Mouse (Mus musculus) cerebellum, adult 11 months (tissue): ENCODE results near the gene Jak3.
"Not testable (repeated sequence)": the region's sequence is repeated elsewhere in the genome, so short reads cannot be mapped to it uniquely, and the experiment has no call there.

Experiments
- DNase-seq: peaks from one replicate; pipeline ENCODE4 v3.0.0; 2022

Jak3 gene

DNA sequence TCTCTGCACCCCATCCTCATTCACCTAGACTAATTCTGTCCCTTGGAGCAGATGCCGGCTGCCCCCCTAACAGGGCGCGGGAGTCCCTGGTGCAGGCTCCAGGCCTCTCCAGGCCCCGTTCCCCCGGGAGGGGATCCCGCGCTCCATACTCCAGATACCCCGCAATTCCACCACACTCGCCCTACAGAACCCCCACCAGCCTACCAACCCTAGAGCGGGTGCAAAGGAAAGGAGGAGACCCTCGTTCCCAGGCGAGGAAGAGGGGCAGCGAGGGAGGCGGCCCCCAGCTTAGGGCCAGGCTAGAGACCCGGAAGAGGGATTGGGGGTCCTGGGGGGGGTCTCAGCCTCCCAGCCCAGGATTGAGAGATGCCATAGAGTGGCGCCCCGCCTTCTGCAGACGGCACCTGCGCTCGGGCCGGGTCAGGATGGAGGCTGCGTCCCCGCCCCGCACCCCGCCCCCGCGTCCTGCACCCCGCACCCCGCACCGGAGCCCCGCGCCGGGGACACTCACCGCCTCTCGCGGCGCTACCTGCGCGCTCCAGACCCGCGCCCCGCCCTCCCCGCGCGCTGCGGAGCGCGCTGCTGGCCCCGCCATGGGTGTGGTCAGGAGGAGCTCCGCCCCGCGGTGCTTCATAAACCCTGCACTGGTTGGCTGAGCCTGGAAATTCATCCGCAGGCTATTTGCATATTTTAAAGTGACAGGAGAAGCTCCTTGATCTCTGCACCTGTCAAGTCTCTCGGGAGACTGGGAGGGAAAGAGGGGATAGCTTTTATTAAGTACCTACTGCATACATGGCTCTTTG, 49.2 kb downstream of the Jak3 start, which contains the start of gene Fcho1:
Gene Fcho1, minus strand, starts transcription at position 595 of the 803 bp plus-strand sequence.
- DNase-seq, result peak; percentile 89

DNA sequence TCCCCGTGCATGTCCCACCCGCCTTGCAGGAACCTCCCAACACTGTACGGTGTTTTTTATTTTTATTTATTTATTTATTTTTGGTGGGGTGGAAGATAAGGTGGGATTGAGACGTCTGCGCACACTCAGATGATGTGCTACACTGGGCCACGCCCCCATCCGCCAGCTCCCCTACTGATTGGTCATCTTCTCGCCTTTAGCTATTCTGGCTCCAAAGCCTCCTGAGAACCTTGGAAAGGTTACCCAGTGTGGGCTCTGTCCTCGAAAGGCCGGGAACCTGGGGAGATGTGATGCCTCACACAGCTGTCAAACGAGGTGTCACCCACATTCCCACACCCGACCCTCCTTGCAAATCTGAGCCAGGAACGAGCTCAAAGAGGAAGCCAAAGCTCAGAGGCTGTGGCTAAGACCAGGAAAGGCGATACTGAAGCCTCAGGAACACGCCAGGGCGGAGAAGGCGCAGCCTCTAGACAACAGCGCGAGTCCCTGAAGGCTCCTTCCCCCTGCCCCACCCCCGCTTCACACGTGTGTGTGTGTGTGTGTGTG, 52.2 kb downstream of the Jak3 start:
- DNase-seq, result peak; percentile 72

DNA sequence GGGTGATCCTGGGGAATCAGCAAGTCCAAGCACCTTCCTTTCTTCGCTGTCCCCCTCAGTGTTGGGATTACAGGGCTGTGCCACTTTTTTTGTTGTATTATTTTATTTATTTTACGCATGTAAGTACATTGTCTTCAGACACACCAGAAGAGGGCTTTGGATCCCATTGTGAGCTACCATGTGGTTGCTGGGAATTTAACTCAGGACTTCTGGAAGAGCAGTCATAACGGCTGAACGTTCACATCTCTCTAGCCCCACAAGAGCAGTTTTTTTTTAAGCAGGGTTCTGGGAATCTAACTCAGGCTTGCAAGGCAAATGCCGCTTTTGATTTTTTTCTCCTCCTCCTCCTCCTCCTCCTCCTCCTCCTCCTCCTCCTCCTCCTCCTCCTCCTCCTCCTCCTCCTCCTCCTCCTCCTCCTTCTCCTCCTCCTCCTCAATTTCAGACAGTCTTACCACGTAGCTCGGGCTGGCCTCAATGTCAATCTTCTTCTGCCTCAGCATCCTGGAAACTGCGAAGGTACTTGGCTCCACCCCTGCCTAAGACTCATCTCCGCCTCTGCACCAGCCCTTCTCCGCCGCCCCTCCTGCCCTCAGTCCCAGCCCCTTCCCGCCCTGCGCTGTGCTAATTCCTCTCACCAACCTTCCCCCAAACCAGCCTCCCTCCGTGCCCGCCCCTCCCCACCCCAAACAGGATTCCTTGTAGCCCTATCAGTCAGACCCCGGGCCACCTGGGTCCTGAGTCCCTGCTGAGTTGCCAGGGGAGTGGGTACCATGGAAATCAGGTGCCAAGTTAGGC, 52.9 kb downstream of the Jak3 start:
- DNase-seq, result no peak

DNA sequence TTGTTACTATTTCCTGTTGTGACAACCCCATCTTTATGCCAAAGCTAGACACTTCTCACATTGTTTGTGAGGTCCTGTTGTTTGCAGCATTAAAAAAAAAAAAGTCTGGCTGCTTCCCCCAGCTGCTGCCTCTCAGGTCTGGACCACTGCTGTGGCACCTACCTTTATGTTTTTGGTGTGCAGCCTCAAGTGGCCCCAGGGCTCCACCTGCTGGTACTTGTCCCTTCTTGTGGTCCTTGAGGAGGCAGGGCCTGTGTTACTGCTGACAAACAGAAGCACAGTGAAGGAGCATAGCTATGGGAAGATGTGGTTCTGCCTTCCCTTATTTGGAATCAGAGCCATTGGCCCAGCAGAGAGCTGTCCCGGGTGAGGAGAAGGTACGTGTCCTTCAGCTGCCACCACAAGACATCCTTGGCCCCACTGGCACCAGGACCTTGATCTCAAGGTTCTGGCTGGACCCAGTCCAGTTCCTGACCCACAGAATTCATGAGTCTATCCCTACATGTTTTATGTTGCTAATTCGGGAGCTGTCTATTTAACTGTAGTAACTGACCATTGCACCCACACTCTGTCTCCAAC, 55.6 kb downstream of the Jak3 start:
- no peak for DNase-seq

DNA sequence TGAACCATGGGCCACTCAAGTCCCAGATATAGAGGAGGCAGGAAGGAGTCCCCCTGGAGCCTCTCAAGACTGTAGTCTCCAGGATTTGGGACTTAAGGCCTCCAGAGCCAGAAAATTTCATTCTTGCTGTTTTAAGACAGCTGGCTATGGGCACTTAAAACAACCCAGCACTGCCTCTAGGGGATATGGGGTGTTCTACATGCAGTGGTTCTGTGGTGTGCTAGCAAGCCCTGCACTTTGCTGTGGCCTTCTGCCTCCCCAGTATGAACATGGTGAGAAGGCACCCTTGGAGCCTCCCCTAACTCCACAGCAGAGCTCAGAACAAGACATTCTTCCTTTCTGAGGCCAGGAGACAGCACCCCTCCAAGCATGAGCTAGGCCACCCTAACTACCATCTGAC, 62.2 kb downstream of the Jak3 start:
- DNase-seq, result not testable (repeated sequence)
